Comparison of ENCODE assay signal across 31 mouse cellular contexts in genomic region chr11:29254643-29255042, GRCm38 (mm10).
"Had no signal": no experiment of that assay in that cellular context is flagged by ENCODE, and none has a peak within 500 bp of the region (broad histone marks: within the 10 kb centered on the region; RNA-seq: fewer than 3 reads in every experiment).

No protein-coding gene starts in this region.

- H3K27me3 ChIP-seq: limb, embryonic 12.5 days; limb, embryonic 13.5 days; limb, embryonic 15.5 days; liver, embryonic 13.5 days; liver, embryonic 15.5 days; lung, embryonic 15.5 days; midbrain, embryonic 12.5 days; midbrain, embryonic 13.5 days; midbrain, embryonic 15.5 days; neural tube, embryonic 12.5 days had no signal

- H3K4me1 ChIP-seq: limb, embryonic 10.5 days; limb, embryonic 12.5 days; limb, embryonic 13.5 days; limb, embryonic 15.5 days; liver, embryonic 12.5 days; liver, embryonic 13.5 days; liver, embryonic 15.5 days; lung, embryonic 15.5 days; midbrain, embryonic 10.5 days; midbrain, embryonic 12.5 days; midbrain, embryonic 13.5 days; midbrain, embryonic 15.5 days; neural tube, embryonic 12.5 days; neural tube, embryonic 13.5 days had no signal

- H3K9ac ChIP-seq: limb, embryonic 12.5 days; limb, embryonic 13.5 days; limb, embryonic 15.5 days; liver, embryonic 12.5 days; liver, embryonic 13.5 days; liver, embryonic 14.5 days; liver, embryonic 15.5 days; liver, postnatal 0 days; lung, embryonic 14.5 days; lung, embryonic 15.5 days; midbrain, embryonic 12.5 days; midbrain, embryonic 13.5 days; midbrain, embryonic 15.5 days; neural tube, embryonic 12.5 days; neural tube, embryonic 13.5 days had no signal

- H3K27ac ChIP-seq: left cerebral cortex, adult 2 months; limb, embryonic 10.5 days; limb, embryonic 12.5 days; limb, embryonic 13.5 days; limb, embryonic 15.5 days; liver, embryonic 12.5 days; liver, embryonic 13.5 days; liver, embryonic 14.5 days; liver, embryonic 15.5 days; lung, embryonic 15.5 days; macrophage; midbrain, embryonic 10.5 days; midbrain, embryonic 12.5 days; midbrain, embryonic 13.5 days; midbrain, embryonic 15.5 days; neural tube, embryonic 12.5 days; neural tube, embryonic 13.5 days had no signal

- H3K4me3 ChIP-seq: left cerebral cortex, adult 2 months; limb, embryonic 10.5 days; limb, embryonic 12.5 days; limb, embryonic 13.5 days; limb, embryonic 15.5 days; liver, embryonic 12.5 days; liver, embryonic 13.5 days; liver, embryonic 15.5 days; lung, embryonic 15.5 days; midbrain, embryonic 10.5 days; midbrain, embryonic 12.5 days; midbrain, embryonic 13.5 days; midbrain, embryonic 15.5 days; myocyte; neural tube, embryonic 12.5 days; neural tube, embryonic 13.5 days had no signal

- DNase-seq: left cerebral cortex, postnatal 4 days; liver; liver, embryonic 13.5 days; liver, postnatal 0 days; lung, adult 18-20 months; lung, adult 2 months; lung, embryonic 14.5 days; lung, postnatal 10 days; lung, postnatal 14 days; lung, postnatal 36 days; lung, postnatal 4 days had no signal

- H3K9me3 ChIP-seq: limb, embryonic 10.5 days; limb, embryonic 12.5 days; limb, embryonic 13.5 days; limb, embryonic 15.5 days; liver, embryonic 12.5 days; liver, embryonic 13.5 days; liver, embryonic 15.5 days; lung, embryonic 15.5 days; midbrain, embryonic 10.5 days; midbrain, embryonic 12.5 days; midbrain, embryonic 13.5 days; midbrain, embryonic 15.5 days; neural tube, embryonic 12.5 days; neural tube, embryonic 13.5 days had no signal

- H3K36me3 ChIP-seq: limb, embryonic 10.5 days; limb, embryonic 12.5 days; limb, embryonic 13.5 days; limb, embryonic 15.5 days; liver, embryonic 12.5 days; liver, embryonic 13.5 days; liver, embryonic 15.5 days; lung, embryonic 15.5 days; midbrain, embryonic 10.5 days; midbrain, embryonic 12.5 days; midbrain, embryonic 13.5 days; midbrain, embryonic 15.5 days; neural tube, embryonic 12.5 days; neural tube, embryonic 13.5 days had no signal

- ATAC-seq: liver, embryonic 12.5 days; liver, postnatal 0 days; lung, postnatal 0 days; midbrain, embryonic 13.5 days; midbrain, embryonic 15.5 days; midbrain, embryonic 16.5 days had no signal

- H3K4me2 ChIP-seq: limb, embryonic 12.5 days; limb, embryonic 13.5 days; limb, embryonic 15.5 days; liver, embryonic 11.5 days; liver, embryonic 12.5 days; liver, embryonic 13.5 days; liver, embryonic 15.5 days; lung, embryonic 14.5 days; lung, embryonic 15.5 days; midbrain, embryonic 12.5 days; midbrain, embryonic 13.5 days; midbrain, embryonic 15.5 days; neural tube, embryonic 12.5 days; neural tube, embryonic 13.5 days had no signal
